Mouse (Mus musculus) kidney, postnatal 0 days (tissue): ENCODE measurements around the gene Crip3. TPM values are rescaled to one million over a fixed set of nuclear protein-coding genes. Genes with fewer than 3 reads are reported as not detected.

Experiments
- ATAC-seq: fragments of 200-750 bp; cut with Nextera tagmentation; replicated peaks from 2 replicates; pipeline ENCODE4 v1.8.0; 2017; ENCODE audit warnings: low read depth, moderate number of reproducible peaks, moderate TSS enrichment, moderate library complexity; ENCODE audit not compliant: low FRiP score
- DNase-seq: peaks from one replicate; pipeline ENCODE4 v3.0.0-alpha.2; 2016; ENCODE audit warnings: low spot score
- H3K27ac ChIP-seq: fragments of 300-500 bp; sonication (generic); 2 replicates; pipeline ENCODE4 v1.5.1; 2014; ENCODE audit warnings: mild to moderate bottlenecking
- H3K27me3 ChIP-seq: fragments of 300-500 bp; sonication (generic); 2 replicates; pipeline ENCODE4 v1.6.1; 2014; ENCODE audit warnings: low read length, mixed read lengths; ENCODE audit not compliant: insufficient read depth
- H3K36me3 ChIP-seq: fragments of 300-500 bp; sonication (generic); 2 replicates; pipeline ENCODE4 v1.6.1; 2014; ENCODE audit warnings: low read length, mixed read lengths; ENCODE audit not compliant: insufficient read depth
- H3K4me1 ChIP-seq: fragments of 300-500 bp; sonication (generic); replicated peaks from 2 replicates; pipeline ENCODE4 v1.6.1; 2014; ENCODE audit warnings: antibody characterized with exemption, low read length, mixed read lengths; ENCODE audit not compliant: insufficient read depth
- H3K4me2 ChIP-seq: fragments of 300-500 bp; sonication (generic); 2 replicates; pipeline ENCODE4 v1.6.1; 2014; ENCODE audit warnings: mild to moderate bottlenecking, low read length, moderate library complexity, mixed read lengths
- H3K4me3 ChIP-seq: fragments of 300-500 bp; sonication (generic); replicated peaks from 2 replicates; pipeline ENCODE4 v1.5.1; 2014; ENCODE audit warnings: low read depth, low read length
- H3K9ac ChIP-seq: fragments of 300-500 bp; sonication (generic); 2 replicates; pipeline ENCODE4 v1.6.1; 2014; ENCODE audit warnings: low read depth, low read length
- H3K9me3 ChIP-seq: fragments of 300-500 bp; sonication (generic); replicated peaks from 2 replicates; pipeline ENCODE4 v1.6.1; 2016; ENCODE audit warnings: low read length, inconsistent platforms, mixed read lengths
- CTCF ChIP-seq: IDR thresholded peaks from 2 replicates; pipeline ENCODE4 v1.5.1; 2016; ENCODE audit warnings: antibody characterized with exemption, low read depth, mild to moderate bottlenecking, moderate library complexity
- WGBS: fragments of 180-500 bp; shearing (Covaris S2); extraction: QIAGEN DNeasy Blood & Tissue Kit; methylation state at CpG from one replicate; pipeline ENCODE4 v1.1.7; 2014; 5-methylcytosine and 5-hydroxymethylcytosine counted together
- polyA plus RNA-seq: library from polyadenylated mRNA; unstranded; fragments of >200 nt; fragmentation: Nextera tagmentation; extraction: Ambion mirVana; gene quantifications from 2 replicates; pipeline ENCODE4 v1.2.1, GENCODE M21; 2015

Crip3 gene
- polyA plus RNA-seq, 1 experiment from 2014 or later = 0.34 TPM

DNA sequence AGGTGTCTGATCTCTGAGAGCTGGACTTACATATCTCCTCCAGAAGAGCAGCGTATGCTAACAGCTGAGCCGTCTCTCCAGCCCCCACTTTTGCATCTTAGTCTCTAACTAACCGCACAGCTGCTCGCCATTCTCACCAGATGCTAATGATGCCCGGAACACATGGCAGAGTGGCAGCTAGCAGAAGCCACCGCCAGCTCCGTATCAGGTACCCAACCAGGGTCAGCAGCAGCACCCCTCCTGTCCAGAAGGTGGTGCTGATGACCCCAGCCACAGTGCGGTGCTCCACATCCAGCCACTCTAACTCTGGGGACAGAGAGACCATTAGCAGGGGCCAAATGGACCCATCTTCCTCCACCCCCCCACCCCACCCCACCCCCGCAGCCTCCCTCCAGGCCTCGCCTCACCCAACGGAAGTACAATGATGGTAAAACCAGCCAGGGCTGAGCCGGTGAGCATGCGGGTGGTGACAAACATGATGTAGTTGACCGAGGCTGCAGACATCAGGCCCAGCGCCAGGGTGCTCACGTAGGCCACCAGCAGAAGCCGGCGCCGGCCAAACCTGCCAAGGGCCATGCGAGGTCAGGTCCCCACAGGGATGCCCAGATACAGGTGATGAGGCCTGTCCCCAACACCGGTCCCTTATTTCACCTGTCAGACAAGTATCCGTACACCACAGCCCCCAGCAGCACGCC, 8.1 kb downstream of the Crip3 start:
- Histone ChIP-seq H3K27ac (no peak overlapping the region), H3K4me3 (no peak overlapping the region), H3K4me2 (no peak overlapping the region), H3K4me1 (0 out of 2 replicates have a peak, but pooled peaks cover 4% of the 10 kb centered on the region), H3K9ac (no peak overlapping the region), H3K9me3 (no peaks in the 10 kb centered on the region), H3K27me3 (no peaks in the 10 kb centered on the region), H3K36me3 (no peaks in the 10 kb centered on the region)
- WGBS = 21% methylated on average over 23 of the region's 23 CpGs
- ATAC-seq (peak; percentile 42; the same call in 1 of the 2 replicates), DNase-seq (peak; percentile 57)
- TF ChIP-seq CTCF = peak; percentile 69

DNA sequence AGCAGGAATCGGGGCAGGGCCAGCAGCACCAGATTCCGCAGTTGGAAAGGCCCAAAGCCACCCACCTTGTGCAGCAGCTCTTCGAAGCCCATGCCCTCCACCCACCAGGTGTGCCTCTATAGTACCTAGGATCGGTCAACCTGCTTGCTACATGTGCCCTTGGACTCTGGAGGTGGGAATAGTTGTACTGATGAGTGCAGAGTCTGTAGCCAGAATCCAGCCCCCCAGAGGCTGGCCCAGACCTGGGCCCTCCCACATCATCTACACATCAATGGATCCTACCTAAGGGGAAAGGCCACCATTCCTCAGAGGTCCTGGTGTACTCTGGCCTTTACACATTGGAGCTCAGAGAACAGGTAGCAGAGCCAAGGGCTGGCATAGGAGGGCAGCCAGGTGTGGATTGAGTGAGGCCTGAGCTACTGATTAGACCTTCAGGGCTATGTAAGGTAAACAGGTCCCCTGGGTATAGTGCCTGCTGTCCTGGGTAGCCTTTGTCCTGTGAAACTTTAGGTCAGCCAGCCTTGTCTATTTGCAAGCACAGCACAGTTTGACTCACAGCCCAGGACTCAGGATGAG, 9.7 kb downstream of the Crip3 start, which contains the start of gene Slc22a7:
Gene Slc22a7, minus strand, starts transcription at position 160 of the 576 bp plus-strand sequence.
- Histone ChIP-seq H3K27ac (no peak within 1 kb of the TSS), H3K4me3 (no peak within 1 kb of the TSS), H3K9ac (no peak within 1 kb of the TSS), H3K9me3 (no peaks in the 10 kb centered on the region), H3K36me3 (no peaks in the 10 kb centered on the region), H3K4me2 (no peak within 1 kb of the TSS), H3K4me1 (0 out of 2 replicates have a peak, but pooled peaks cover 4% of the 10 kb centered on the region), H3K27me3 (peaks cover 4% of the 10 kb centered on the region; the same call in 1 of the 2 replicates)
- WGBS = 81% methylated on average over 4 of the region's 4 CpGs
- TF ChIP-seq CTCF = no peak
- DNase-seq (no peak), ATAC-seq (peak; percentile 79)

DNA sequence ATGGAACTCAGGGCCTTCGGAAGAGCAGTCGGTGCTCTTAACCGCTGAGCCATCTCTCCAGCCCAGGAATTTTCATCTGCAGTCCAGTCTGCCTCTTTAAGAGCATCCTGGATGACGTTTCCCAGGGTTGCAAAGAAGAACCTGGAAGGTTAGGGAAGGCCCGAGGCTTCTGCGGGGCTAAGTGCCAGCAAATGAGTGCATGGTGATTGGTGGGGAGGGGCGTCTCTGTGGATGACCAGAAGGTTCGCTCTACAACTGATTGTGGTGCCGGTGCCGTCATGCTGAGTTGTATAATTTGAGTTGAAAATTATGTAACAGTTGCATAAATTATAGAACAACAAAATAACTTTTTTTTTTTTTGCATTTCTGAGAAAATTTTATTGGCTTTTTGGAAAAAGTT, 10.4 kb downstream of the Crip3 start:
- Histone ChIP-seq H3K27ac (no peak overlapping the region), H3K4me2 (no peak overlapping the region), H3K9ac (no peak overlapping the region), H3K27me3 (peaks cover 7% of the 10 kb centered on the region; the same call in 1 of the 2 replicates), H3K4me1 (no peaks in the 10 kb centered on the region), H3K9me3 (no peaks in the 10 kb centered on the region), H3K4me3 (no peak overlapping the region), H3K36me3 (no peaks in the 10 kb centered on the region)
- DNase-seq (no peak), ATAC-seq (no peak)
- TF ChIP-seq CTCF = no peak
- 90% methylated on average over 10 of the region's 10 CpGs for WGBS

DNA sequence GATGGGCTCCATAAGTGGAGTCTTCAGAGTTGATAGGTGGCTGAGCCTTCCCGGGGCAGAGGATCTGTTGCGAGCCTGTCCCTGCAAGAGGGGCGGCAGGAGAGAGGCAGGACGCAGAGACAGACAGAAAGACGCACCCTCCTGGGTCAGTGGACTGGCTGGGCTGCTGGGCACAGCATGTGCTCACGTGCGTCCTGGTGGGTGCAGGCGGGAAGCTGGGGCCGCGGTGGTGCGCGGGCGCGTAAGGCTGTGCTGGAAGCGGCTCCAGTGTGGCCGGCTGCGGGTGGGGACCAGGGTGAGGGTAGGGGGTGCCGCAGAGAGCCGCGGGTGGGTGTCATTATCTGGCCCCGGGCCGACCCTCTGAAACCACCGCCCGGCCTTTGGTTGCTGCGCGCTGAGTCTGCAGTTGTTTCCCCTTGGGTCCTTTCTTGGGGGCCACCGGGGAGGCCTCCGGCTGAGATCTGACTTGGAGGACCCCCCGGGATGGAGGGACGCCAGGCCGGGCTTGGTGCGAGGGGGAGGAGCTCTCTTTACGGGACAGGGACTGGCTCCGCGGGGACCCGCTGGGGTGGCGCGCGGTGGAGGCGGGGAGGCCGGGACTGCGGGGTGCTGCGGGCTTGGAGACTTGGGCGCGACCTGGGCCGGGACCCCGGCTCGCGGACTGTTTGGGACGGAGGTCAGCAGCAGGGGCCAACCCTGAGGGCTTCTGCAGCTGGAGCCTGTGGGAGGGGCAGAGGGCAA, 16.3 kb downstream of the Crip3 start:
- no peak overlapping the region for H3K27ac ChIP-seq
- H3K36me3 ChIP-seq = no peaks in the 10 kb centered on the region
- peak overlapping the region; percentile 53; the same call in 1 of the 2 replicates for H3K9ac ChIP-seq
- no peaks in the 10 kb centered on the region for H3K9me3 ChIP-seq
- H3K4me1 ChIP-seq = no peaks in the 10 kb centered on the region; the same call in 1 of the 2 replicates
- peak overlapping the region; percentile 82 for H3K4me2 ChIP-seq
- 3% methylated on average over 50 of the region's 50 CpGs for WGBS
- no peak for TF ChIP-seq CTCF
- peaks cover 21% of the 10 kb centered on the region for H3K27me3 ChIP-seq
- peak overlapping the region; percentile 33 for H3K4me3 ChIP-seq
- ATAC-seq = 0 out of 2 replicates have a peak, but pooled peaks have one; percentile 10
- no peak for DNase-seq

DNA sequence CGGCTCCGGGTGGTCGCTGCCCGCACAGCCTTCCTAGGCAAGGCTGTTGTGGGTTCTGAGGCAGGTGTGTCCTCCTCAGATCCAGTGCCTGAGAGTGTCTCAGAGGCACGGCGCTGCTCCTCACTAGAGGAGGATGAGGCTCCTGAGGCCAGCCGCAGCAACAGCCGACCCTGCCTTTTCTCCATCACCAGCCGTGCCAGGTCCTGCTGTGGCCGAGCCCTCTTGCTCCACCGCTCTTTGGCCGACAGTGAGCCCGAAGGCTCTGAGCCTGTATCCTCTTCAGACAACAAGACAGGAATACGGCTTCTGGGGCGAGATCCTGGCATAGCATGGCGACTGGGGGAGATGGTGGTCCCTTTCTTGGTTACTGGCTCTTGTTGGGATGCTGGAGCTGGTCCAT, 17.5 kb downstream of the Crip3 start:
- Histone ChIP-seq H3K27me3 (peaks cover 21% of the 10 kb centered on the region), H3K4me1 (no peaks in the 10 kb centered on the region; the same call in 1 of the 2 replicates), H3K4me3 (no peak overlapping the region), H3K9ac (no peak overlapping the region), H3K36me3 (no peaks in the 10 kb centered on the region), H3K9me3 (no peaks in the 10 kb centered on the region), H3K4me2 (no peak overlapping the region), H3K27ac (no peak overlapping the region)
- no peak for TF ChIP-seq CTCF
- DNase-seq (no peak), ATAC-seq (no peak)
- 93% methylated on average over 16 of the region's 16 CpGs for WGBS

DNA sequence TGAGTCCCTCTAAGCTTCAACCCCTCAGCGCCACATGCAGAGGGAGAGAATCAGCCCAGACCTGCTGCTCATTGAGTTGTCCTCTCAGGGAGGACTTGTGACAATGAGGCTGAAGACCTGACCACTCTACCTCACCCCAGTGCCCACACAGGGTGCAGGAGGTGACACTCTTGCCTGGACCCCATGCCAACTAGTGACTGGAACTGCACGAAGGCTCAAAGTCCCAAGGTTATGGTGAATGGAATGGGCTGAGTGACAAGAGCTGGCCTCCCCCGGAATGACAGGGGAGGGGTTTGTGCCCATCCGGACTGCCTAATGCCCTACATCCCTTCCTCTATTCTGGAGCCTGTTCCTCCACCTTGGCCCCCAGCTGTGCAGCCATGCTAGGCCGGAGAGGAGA, 24.0 kb downstream of the Crip3 start:
- no peak overlapping the region for H3K4me3 ChIP-seq
- peak; percentile 55 for ATAC-seq
- TF ChIP-seq CTCF = no peak
- no peaks in the 10 kb centered on the region for H3K9me3 ChIP-seq
- no peak overlapping the region for H3K27ac ChIP-seq
- H3K36me3 ChIP-seq = no peaks in the 10 kb centered on the region
- H3K4me1 ChIP-seq = peaks cover 12% of the 10 kb centered on the region; the same call in 1 of the 2 replicates
- H3K27me3 ChIP-seq = peaks cover 27% of the 10 kb centered on the region
- no peak for DNase-seq
- H3K4me2 ChIP-seq = no peak overlapping the region
- no peak overlapping the region for H3K9ac ChIP-seq
- 38% methylated on average over 5 of the region's 5 CpGs for WGBS
